Mouse (Mus musculus) heart, postnatal 0 days (tissue): ENCODE measurements at regions not wholly inside any gene's neighbourhood (a gene's known extent, or its start where the extent isn't known, plus 50 kb on each side); places are given as distances from the start of the nearest gene placed in this dataset.

Experiments used
- CTCF ChIP-seq: IDR thresholded peaks from 2 replicates; pipeline ENCODE4 v1.5.1; 2016; ENCODE audit warnings: antibody characterized with exemption, control low read depth, low read depth
- EP300 ChIP-seq: IDR thresholded peaks from 2 replicates; pipeline ENCODE4 v1.6.1; 2016; ENCODE audit warnings: antibody characterized with exemption, low read depth

DNA sequence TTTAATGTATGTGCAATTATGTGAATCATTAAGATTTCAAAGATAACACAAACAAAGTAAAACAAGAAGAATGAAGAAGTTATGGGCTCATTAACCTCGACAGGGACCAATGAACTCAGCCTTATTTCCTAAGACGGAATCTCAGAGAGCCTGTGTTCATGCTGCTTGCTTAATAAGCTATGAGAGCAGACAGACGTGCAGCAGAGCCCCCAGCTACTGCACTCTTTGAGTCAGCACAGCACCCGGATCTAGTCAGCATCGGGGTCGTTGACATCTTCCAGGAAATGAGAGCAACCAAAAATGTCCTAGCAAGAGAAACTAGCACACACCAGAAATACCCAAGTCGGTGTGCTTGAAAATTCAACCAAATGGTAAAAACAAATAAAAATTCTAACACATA, 582.1 kb downstream of the Rps29 start:
- TF ChIP-seq CTCF: no peak
- TF ChIP-seq EP300: no peak
